In genomic region chr11:72947840-72948239, GRCm38 (mm10) we compare ENCODE assay signal across 14 mouse cellular contexts.
"Had no signal": no experiment of that assay in that cellular context is flagged by ENCODE, and none has a peak within 500 bp of the region (broad histone marks: within the 10 kb centered on the region; RNA-seq: fewer than 3 reads in every experiment).

No protein-coding gene starts in this region.

- H3K36me3 ChIP-seq: kidney, embryonic 15.5 days; limb, embryonic 12.5 days; liver, embryonic 13.5 days; lung, embryonic 15.5 days; neural tube, embryonic 12.5 days; stomach, embryonic 15.5 days had no signal

- H3K9me3 ChIP-seq: kidney, embryonic 15.5 days; liver, embryonic 13.5 days; lung, embryonic 15.5 days; stomach, embryonic 15.5 days had no signal

- ATAC-seq: liver, postnatal 0 days had no signal

- DNase-seq: kidney, adult 2 months; liver; liver, embryonic 13.5 days; liver, postnatal 0 days; lung, postnatal 14 days; midbrain, embryonic 14.5 days; thymus, adult 18-20 months had no signal

- H3K4me2 ChIP-seq: kidney, embryonic 15.5 days; limb, embryonic 12.5 days; liver, embryonic 13.5 days; lung, embryonic 15.5 days; neural tube, embryonic 12.5 days; stomach, embryonic 15.5 days had no signal

- H3K27me3 ChIP-seq: kidney, embryonic 15.5 days; limb, embryonic 12.5 days; lung, embryonic 15.5 days; megakaryocyte, embryonic 14.5 days; neural tube, embryonic 12.5 days; stomach, embryonic 15.5 days had no signal

- H3K4me3 ChIP-seq: kidney, embryonic 15.5 days; layer of hippocampus, adult 2 months; limb, embryonic 12.5 days; liver, embryonic 13.5 days; lung, embryonic 15.5 days; neural tube, embryonic 12.5 days; stomach, embryonic 15.5 days had no signal

- H3K27ac ChIP-seq: kidney, embryonic 15.5 days; layer of hippocampus, adult 2 months; limb, embryonic 12.5 days; liver, embryonic 13.5 days; neural tube, embryonic 12.5 days; stomach, embryonic 15.5 days had no signal

- H3K9ac ChIP-seq: kidney, embryonic 15.5 days; limb, embryonic 12.5 days; liver, embryonic 13.5 days; liver, postnatal 0 days; lung, embryonic 15.5 days; neural tube, embryonic 12.5 days; stomach, embryonic 15.5 days had no signal
